Comparison of ENCODE assay signal across 8 mouse cellular contexts in the genomic region with DNA sequence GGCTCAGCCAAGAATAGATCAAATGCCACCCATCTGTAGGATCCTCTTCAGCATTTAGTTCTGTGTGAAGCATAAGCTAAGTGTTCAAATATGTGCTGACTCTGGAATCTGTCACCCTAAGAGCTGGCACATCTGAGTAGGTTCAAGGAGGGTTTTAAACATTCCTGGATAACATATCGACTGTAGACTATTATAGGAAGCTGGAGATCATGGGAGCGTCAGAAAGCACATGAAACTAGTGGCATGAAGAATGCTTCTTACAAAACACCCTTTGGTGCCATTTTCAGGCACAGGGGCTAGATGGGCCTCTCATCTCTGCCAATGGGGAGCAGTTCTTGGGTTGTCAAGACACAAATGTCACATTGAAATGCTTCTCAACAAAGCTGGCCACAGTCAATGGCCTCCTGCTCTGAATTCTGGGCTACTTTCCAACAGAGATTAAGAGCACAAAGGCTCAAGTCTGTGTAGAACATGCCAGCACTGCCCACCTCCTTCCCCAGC. TPM values are rescaled to one million over a fixed set of nuclear protein-coding genes. Genes with fewer than 3 reads are reported as not detected.
A peak's percentile ranks its signal among the peaks of the same experiment; 100 is the strongest.
DNase-seq lines count a peak whose midpoint lies in the region; ATAC-seq lines count a peak whose summit lies in the region.

No protein-coding gene starts in this region.

- H3K4me3 ChIP-seq in embryonic facial prominence, embryonic 12.5 days = no peak overlapping the region
- H3K4me3 ChIP-seq in embryonic facial prominence, embryonic 10.5 days = no peak overlapping the region
- H3K4me3 ChIP-seq in heart, embryonic 10.5 days = peak overlapping the region; percentile 7; the same call in 1 of the 2 replicates
- H3K4me3 ChIP-seq in neural tube, embryonic 15.5 days (replicated peaks) = no peak overlapping the region

- H3K27me3 ChIP-seq in embryonic facial prominence, embryonic 12.5 days = no peaks in the 10 kb centered on the region
- no peaks in the 10 kb centered on the region for H3K27me3 ChIP-seq in embryonic facial prominence, embryonic 10.5 days (replicated peaks; ENCODE audit: low read depth, poor library complexity, severe bottlenecking)
- H3K27me3 ChIP-seq in heart, embryonic 10.5 days (ENCODE audit: insufficient read depth, poor library complexity, severe bottlenecking) = no peaks in the 10 kb centered on the region
- no peaks in the 10 kb centered on the region for H3K27me3 ChIP-seq in neural tube, embryonic 15.5 days (replicated peaks)

- WGBS in embryonic facial prominence, embryonic 12.5 days = 72% methylated on average over 2 of the region's 2 CpGs
- 85% methylated on average over 2 of the region's 2 CpGs for WGBS in embryonic facial prominence, embryonic 10.5 days
- 19% methylated on average over 2 of the region's 2 CpGs for WGBS in heart, embryonic 10.5 days
- WGBS in neural tube, embryonic 15.5 days = 34% methylated on average over 2 of the region's 2 CpGs

- H3K36me3 ChIP-seq in embryonic facial prominence, embryonic 12.5 days = peaks cover 16% of the 10 kb centered on the region
- peaks cover 26% of the 10 kb centered on the region for H3K36me3 ChIP-seq in embryonic facial prominence, embryonic 10.5 days (replicated peaks)
- H3K36me3 ChIP-seq in heart, embryonic 10.5 days = peaks cover 23% of the 10 kb centered on the region
- peaks cover 10% of the 10 kb centered on the region for H3K36me3 ChIP-seq in neural tube, embryonic 15.5 days

- intact Hi-C loops in left cerebral cortex, postnatal 4 days (cut with DNase I) = no loop called here
- intact Hi-C loops in gastrocnemius, postnatal 14 days (cut with DNase I; ENCODE audit: low total_unique reads) = loop anchor here (5.0 kb wide), 1 partner anchor 80 kb away; no protein-coding TSS in a partner anchor

- H3K4me2 ChIP-seq in embryonic facial prominence, embryonic 12.5 days (replicated peaks) = no peak overlapping the region
- 0 out of 2 replicates have a peak overlapping the region, but pooled peaks have one; percentile 39 for H3K4me2 ChIP-seq in neural tube, embryonic 15.5 days

- H3K27ac ChIP-seq in embryonic facial prominence, embryonic 12.5 days = peak overlapping the region; percentile 48
- H3K27ac ChIP-seq in embryonic facial prominence, embryonic 10.5 days (replicated peaks) = no peak overlapping the region
- H3K27ac ChIP-seq in heart, embryonic 10.5 days = peak overlapping the region; percentile 90
- peak overlapping the region; percentile 81 for H3K27ac ChIP-seq in neural tube, embryonic 15.5 days (replicated peaks)

- H3K9ac ChIP-seq in embryonic facial prominence, embryonic 12.5 days = no peak overlapping the region
- no peak overlapping the region for H3K9ac ChIP-seq in neural tube, embryonic 15.5 days (replicated peaks)

- no peaks in the 10 kb centered on the region for H3K9me3 ChIP-seq in embryonic facial prominence, embryonic 12.5 days
- no peaks in the 10 kb centered on the region for H3K9me3 ChIP-seq in embryonic facial prominence, embryonic 10.5 days
- H3K9me3 ChIP-seq in heart, embryonic 10.5 days = no peaks in the 10 kb centered on the region
- no peaks in the 10 kb centered on the region for H3K9me3 ChIP-seq in neural tube, embryonic 15.5 days (replicated peaks)

- no peak for ATAC-seq in embryonic facial prominence, embryonic 12.5 days (ENCODE audit: insufficient number of reproducible peaks, insufficient read depth, low FRiP score, low TSS enrichment)
- 0 out of 2 replicates have a peak, but pooled peaks have one; percentile 42 for ATAC-seq in neural tube, embryonic 15.5 days (ENCODE audit: low FRiP score)
- no peak for ATAC-seq in megakaryocyte, adult 5-6 weeks (ENCODE audit: poor library complexity, severe bottlenecking)

- DNase-seq in embryonic facial prominence, embryonic 10.5 days (ENCODE audit: low spot score) = no peak
- DNase-seq in brain, adult 2 months (ENCODE audit: low read depth, low spot score) = peak; percentile 82
- peak; percentile 92 for DNase-seq in heart, embryonic 10.5 days (ENCODE audit: low spot score)
- peak; percentile 34 for DNase-seq in left cerebral cortex, postnatal 4 days
- no peak for DNase-seq in gastrocnemius, postnatal 14 days

- H3K4me1 ChIP-seq in embryonic facial prominence, embryonic 12.5 days = peaks cover 35% of the 10 kb centered on the region
- H3K4me1 ChIP-seq in embryonic facial prominence, embryonic 10.5 days = peaks cover 40% of the 10 kb centered on the region
- H3K4me1 ChIP-seq in heart, embryonic 10.5 days = peaks cover 74% of the 10 kb centered on the region
- H3K4me1 ChIP-seq in neural tube, embryonic 15.5 days = peaks cover 58% of the 10 kb centered on the region

RNA-seq across cellular contexts. Expression of a gene that starts 7.8 kb away (rescaled TPM):
- polyA plus RNA-seq in embryonic facial prominence, embryonic 12.5 days (2016; fragmentation: Nextera tagmentation; extraction: Ambion mirVana) = 148 and 152 TPM in 2 replicates
- polyA plus RNA-seq in embryonic facial prominence, embryonic 10.5 days (2016; fragmentation: Nextera tagmentation; extraction: Ambion mirVana) = 141 and 148 TPM in 2 replicates
- polyA plus RNA-seq in heart, embryonic 10.5 days (2016; fragmentation: Nextera tagmentation; extraction: Ambion mirVana) = 126 and 129 TPM in 2 replicates
- total RNA-seq in left cerebral cortex, postnatal 4 days (2021) = 10 to 100 TPM; 67.5 to 67.7 TPM
- polyA plus RNA-seq in neural tube, embryonic 15.5 days (2015; fragmentation: Nextera tagmentation; extraction: Ambion mirVana) = 121 and 123 TPM in 2 replicates
- 10 to 100 TPM in 1 of 2 experiments, 1 to 10 TPM in 1; 9.7 to 13.1 TPM for total RNA-seq in gastrocnemius, postnatal 14 days (2021)
- total RNA-seq in megakaryocyte, adult 5-6 weeks (2015) = 45.0 and 53.8 TPM in 2 replicates
- 28.4 and 34.7 TPM in 2 replicates for total RNA-seq in megakaryocyte, adult 5-6 weeks (2017)

Comparison
In these comparisons a context has a peak if more than half of its experiments do, and no peak if none do; other contexts are left out.
1. DNase-seq: peak in brain, adult 2 months (single experiment), heart, embryonic 10.5 days (single experiment) and left cerebral cortex, postnatal 4 days (single experiment); none in embryonic facial prominence, embryonic 10.5 days (single experiment) and gastrocnemius, postnatal 14 days (single experiment).